Mouse (Mus musculus): ENCODE measurements around the gene St8sia1. TPM values are rescaled to one million over a fixed set of nuclear protein-coding genes. Genes with fewer than 3 reads are reported as not detected.

Gene St8sia1
- polyA plus RNA-seq, 1 experiment from 2014 or later = 3.6 TPM

DNA sequence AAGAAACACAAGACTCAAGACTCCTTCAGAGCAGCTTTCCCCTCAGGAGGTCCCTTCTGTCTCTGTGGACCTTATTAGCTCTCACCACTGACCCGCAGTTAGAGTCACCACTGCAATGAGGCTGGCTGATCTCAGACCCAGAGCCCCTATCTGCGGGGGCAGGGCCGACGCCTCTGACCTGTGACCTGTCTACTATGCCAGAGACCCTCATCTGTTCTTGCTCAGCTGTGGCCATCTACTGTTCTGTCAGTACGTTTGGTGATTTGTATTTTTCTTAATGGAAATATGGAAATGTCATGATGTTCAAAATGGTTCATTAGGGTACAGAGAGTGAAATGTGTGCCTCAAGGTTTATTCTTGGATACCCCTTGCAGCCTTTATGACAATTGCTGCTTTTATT is 114.9 kb downstream of the St8sia1 start:
- H3K9me3 ChIP-seq (replicated peaks; ENCODE audit: control insufficient read depth, low read length) = no peaks in the 10 kb centered on the region
- H3K27ac ChIP-seq (ENCODE audit: low read depth, low read length) = no peak overlapping the region
- H3K4me2 ChIP-seq = no peak overlapping the region
- H3K27me3 ChIP-seq (ENCODE audit: control insufficient read depth, insufficient read depth, low read length) = no peaks in the 10 kb centered on the region
- H3K9ac ChIP-seq (ENCODE audit: low read depth, low read length) = no peak overlapping the region
- ATAC-seq (replicated peaks; ENCODE audit: insufficient number of reproducible peaks, low FRiP score, low TSS enrichment) = no peak
- 35% methylated on average over 5 of the region's 5 CpGs for WGBS (ENCODE audit: insufficient replicate concordance)
- H3K4me3 ChIP-seq (ENCODE audit: low read depth, low read length) = no peak overlapping the region
- H3K4me1 ChIP-seq (ENCODE audit: control insufficient read depth, insufficient read depth, low read length) = no peaks in the 10 kb centered on the region
- no peaks in the 10 kb centered on the region for H3K36me3 ChIP-seq (ENCODE audit: control insufficient read depth, insufficient read depth, low read length)

- Histone ChIP-seq H3K4me3 (ENCODE audit: low read depth, low read length) (no peak overlapping the region), H3K27ac (ENCODE audit: low read depth, low read length) (no peak overlapping the region), H3K4me1 (ENCODE audit: control insufficient read depth, insufficient read depth, low read length) (no peaks in the 10 kb centered on the region), H3K9me3 (replicated peaks; ENCODE audit: control insufficient read depth, low read length) (no peaks in the 10 kb centered on the region), H3K27me3 (ENCODE audit: control insufficient read depth, insufficient read depth, low read length) (no peaks in the 10 kb centered on the region), H3K4me2 (no peak overlapping the region), H3K9ac (ENCODE audit: low read depth, low read length) (no peak overlapping the region), H3K36me3 (ENCODE audit: control insufficient read depth, insufficient read depth, low read length) (no peaks in the 10 kb centered on the region)
- WGBS (ENCODE audit: insufficient replicate concordance) = 69% methylated on average over 8 of the region's 8 CpGs
- ATAC-seq (replicated peaks; ENCODE audit: insufficient number of reproducible peaks, low FRiP score, low TSS enrichment) = no peak
Measured at GRCm38 (mm10) chr6:142847914-142848674, 116.2 kb downstream of the St8sia1 start.

DNA sequence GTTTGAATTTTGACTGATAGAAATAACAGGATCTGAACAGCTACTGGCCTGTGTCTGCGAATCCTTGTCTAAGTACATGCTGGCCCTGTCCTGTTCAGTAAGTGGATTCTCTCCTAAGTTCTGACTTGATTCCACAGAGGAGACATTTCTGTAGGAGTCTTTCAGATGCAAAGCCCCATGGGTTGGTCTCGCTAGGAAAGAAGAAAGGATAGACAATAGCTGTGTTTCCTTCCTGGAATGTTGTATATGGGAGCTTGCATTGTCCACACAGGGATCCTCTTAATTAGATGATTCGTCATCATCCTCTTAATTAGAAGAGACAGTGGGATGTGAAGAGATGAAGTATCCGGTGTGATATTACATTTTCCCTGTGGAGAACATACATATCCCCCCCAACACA is 117.4 kb downstream of the St8sia1 start:
- no peaks in the 10 kb centered on the region for H3K27me3 ChIP-seq (ENCODE audit: control insufficient read depth, insufficient read depth, low read length)
- 80% methylated on average over 4 of the region's 4 CpGs for WGBS (ENCODE audit: insufficient replicate concordance)
- no peaks in the 10 kb centered on the region for H3K9me3 ChIP-seq (replicated peaks; ENCODE audit: control insufficient read depth, low read length)
- H3K36me3 ChIP-seq (ENCODE audit: control insufficient read depth, insufficient read depth, low read length) = no peaks in the 10 kb centered on the region
- H3K9ac ChIP-seq (ENCODE audit: low read depth, low read length) = no peak overlapping the region
- no peak overlapping the region for H3K4me2 ChIP-seq
- H3K27ac ChIP-seq (ENCODE audit: low read depth, low read length) = no peak overlapping the region
- no peak for ATAC-seq (replicated peaks; ENCODE audit: insufficient number of reproducible peaks, low FRiP score, low TSS enrichment)
- no peaks in the 10 kb centered on the region for H3K4me1 ChIP-seq (ENCODE audit: control insufficient read depth, insufficient read depth, low read length)
- H3K4me3 ChIP-seq (ENCODE audit: low read depth, low read length) = no peak overlapping the region

DNA sequence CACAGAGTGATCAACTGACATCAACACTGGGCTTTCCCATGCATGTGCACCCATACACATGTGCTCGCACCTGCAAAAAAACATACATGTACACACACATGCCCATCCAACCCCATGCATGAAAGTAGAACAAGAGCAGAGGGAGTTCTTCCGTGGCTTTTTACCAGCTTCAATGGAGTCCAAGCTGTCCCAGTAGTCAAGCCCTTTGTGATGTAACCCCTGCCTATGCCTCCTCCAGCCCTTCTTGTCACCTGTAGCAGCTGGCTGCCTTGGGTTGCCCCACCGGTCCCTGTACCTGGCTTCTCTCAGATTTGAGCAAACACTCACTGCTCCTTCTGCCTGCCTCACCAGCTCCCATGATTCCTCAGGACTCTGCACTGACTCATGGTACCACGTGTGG is 119.2 kb downstream of the St8sia1 start:
- Histone ChIP-seq H3K9ac (ENCODE audit: low read depth, low read length) (no peak overlapping the region), H3K4me1 (ENCODE audit: control insufficient read depth, insufficient read depth, low read length) (no peaks in the 10 kb centered on the region), H3K36me3 (ENCODE audit: control insufficient read depth, insufficient read depth, low read length) (no peaks in the 10 kb centered on the region), H3K27ac (ENCODE audit: low read depth, low read length) (no peak overlapping the region), H3K4me2 (no peak overlapping the region), H3K27me3 (ENCODE audit: control insufficient read depth, insufficient read depth, low read length) (no peaks in the 10 kb centered on the region), H3K9me3 (replicated peaks; ENCODE audit: control insufficient read depth, low read length) (no peaks in the 10 kb centered on the region), H3K4me3 (ENCODE audit: low read depth, low read length) (no peak overlapping the region)
- 78% methylated on average over 4 of the region's 4 CpGs for WGBS (ENCODE audit: insufficient replicate concordance)
- ATAC-seq (replicated peaks; ENCODE audit: insufficient number of reproducible peaks, low FRiP score, low TSS enrichment) = no peak

GRCm38 (mm10) chr6:142844061-142844460 is 120.2 kb downstream of the St8sia1 start:
- Histone ChIP-seq H3K27ac (ENCODE audit: low read depth, low read length) (no peak overlapping the region), H3K9ac (ENCODE audit: low read depth, low read length) (no peak overlapping the region), H3K4me3 (ENCODE audit: low read depth, low read length) (no peak overlapping the region), H3K36me3 (ENCODE audit: control insufficient read depth, insufficient read depth, low read length) (no peaks in the 10 kb centered on the region), H3K9me3 (replicated peaks; ENCODE audit: control insufficient read depth, low read length) (no peaks in the 10 kb centered on the region), H3K27me3 (ENCODE audit: control insufficient read depth, insufficient read depth, low read length) (no peaks in the 10 kb centered on the region), H3K4me1 (ENCODE audit: control insufficient read depth, insufficient read depth, low read length) (no peaks in the 10 kb centered on the region), H3K4me2 (no peak overlapping the region)
- WGBS (ENCODE audit: insufficient replicate concordance) = 77% methylated on average over 4 of the region's 4 CpGs
- no peak for ATAC-seq (replicated peaks; ENCODE audit: insufficient number of reproducible peaks, low FRiP score, low TSS enrichment)

GRCm38 (mm10) chr6:142838501-142838900 is 125.8 kb downstream of the St8sia1 start:
- no peaks in the 10 kb centered on the region for H3K9me3 ChIP-seq (replicated peaks; ENCODE audit: control insufficient read depth, low read length)
- no peak for ATAC-seq (replicated peaks; ENCODE audit: insufficient number of reproducible peaks, low FRiP score, low TSS enrichment)
- H3K4me1 ChIP-seq (ENCODE audit: control insufficient read depth, insufficient read depth, low read length) = peaks cover 3% of the 10 kb centered on the region; the same call in 1 of the 2 replicates
- no peaks in the 10 kb centered on the region for H3K36me3 ChIP-seq (ENCODE audit: control insufficient read depth, insufficient read depth, low read length)
- H3K4me2 ChIP-seq = no peak overlapping the region
- H3K9ac ChIP-seq (ENCODE audit: low read depth, low read length) = no peak overlapping the region
- H3K4me3 ChIP-seq (ENCODE audit: low read depth, low read length) = no peak overlapping the region
- 79% methylated on average over 1 of the region's 1 CpGs for WGBS (ENCODE audit: insufficient replicate concordance)
- no peak overlapping the region for H3K27ac ChIP-seq (ENCODE audit: low read depth, low read length)
- H3K27me3 ChIP-seq (ENCODE audit: control insufficient read depth, insufficient read depth, low read length) = 0 out of 2 replicates have a peak, but pooled peaks cover 3% of the 10 kb centered on the region

DNA sequence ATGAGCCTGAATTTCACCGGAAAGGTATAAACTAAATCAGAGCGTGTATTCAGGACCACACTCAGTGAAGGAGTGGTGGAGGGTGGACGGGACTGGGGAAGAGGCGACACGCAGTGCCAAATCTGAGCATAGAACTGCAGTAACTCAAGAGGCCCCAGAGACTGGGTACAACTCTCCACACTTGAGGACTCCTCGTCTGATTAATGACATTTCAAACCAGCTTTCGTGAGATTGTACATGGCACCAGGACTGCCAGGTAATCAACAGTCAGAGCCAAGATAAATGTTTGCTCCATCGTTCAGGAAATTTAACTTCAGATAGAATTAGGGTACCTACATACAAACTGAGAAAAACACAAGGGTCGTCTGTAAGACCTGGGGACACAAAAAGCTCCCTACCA is 126.9 kb downstream of the St8sia1 start:
- Histone ChIP-seq H3K4me2 (no peak overlapping the region), H3K4me3 (ENCODE audit: low read depth, low read length) (no peak overlapping the region), H3K36me3 (ENCODE audit: control insufficient read depth, insufficient read depth, low read length) (no peaks in the 10 kb centered on the region), H3K4me1 (ENCODE audit: control insufficient read depth, insufficient read depth, low read length) (peaks cover 3% of the 10 kb centered on the region; the same call in 1 of the 2 replicates), H3K27me3 (ENCODE audit: control insufficient read depth, insufficient read depth, low read length) (0 out of 2 replicates have a peak, but pooled peaks cover 3% of the 10 kb centered on the region), H3K9ac (ENCODE audit: low read depth, low read length) (no peak overlapping the region), H3K9me3 (replicated peaks; ENCODE audit: control insufficient read depth, low read length) (no peaks in the 10 kb centered on the region), H3K27ac (ENCODE audit: low read depth, low read length) (no peak overlapping the region)
- 69% methylated on average over 9 of the region's 9 CpGs for WGBS (ENCODE audit: insufficient replicate concordance)
- no peak for ATAC-seq (replicated peaks; ENCODE audit: insufficient number of reproducible peaks, low FRiP score, low TSS enrichment)

DNA sequence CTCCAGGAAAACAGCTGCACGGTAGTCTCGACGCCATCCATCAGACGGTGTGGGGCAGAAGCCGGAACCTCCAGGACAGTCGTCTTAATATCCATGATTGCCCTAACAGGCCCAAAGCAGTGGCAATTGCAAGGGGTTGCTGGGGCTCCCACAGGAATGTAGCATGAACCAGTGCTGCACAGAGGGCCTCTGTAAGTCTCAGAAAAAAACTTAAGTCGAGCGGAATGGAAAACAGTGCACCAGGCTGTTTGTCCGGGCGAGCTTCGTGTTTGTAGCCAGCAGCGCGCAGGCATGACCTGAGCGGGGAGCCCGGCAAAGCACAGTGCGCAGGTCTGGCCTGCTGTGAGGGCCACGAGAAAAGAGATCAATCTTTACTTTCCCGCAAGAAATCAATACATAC is 128.5 kb downstream of the St8sia1 start:
- Histone ChIP-seq H3K9me3 (replicated peaks; ENCODE audit: control insufficient read depth, low read length) (no peaks in the 10 kb centered on the region), H3K4me3 (ENCODE audit: low read depth, low read length) (no peak overlapping the region), H3K4me2 (no peak overlapping the region), H3K36me3 (ENCODE audit: control insufficient read depth, insufficient read depth, low read length) (no peaks in the 10 kb centered on the region), H3K27ac (ENCODE audit: low read depth, low read length) (no peak overlapping the region), H3K27me3 (ENCODE audit: control insufficient read depth, insufficient read depth, low read length) (0 out of 2 replicates have a peak, but pooled peaks cover 3% of the 10 kb centered on the region), H3K4me1 (ENCODE audit: control insufficient read depth, insufficient read depth, low read length) (peaks cover 3% of the 10 kb centered on the region; the same call in 1 of the 2 replicates), H3K9ac (ENCODE audit: low read depth, low read length) (no peak overlapping the region)
- WGBS (ENCODE audit: insufficient replicate concordance) = 78% methylated on average over 18 of the region's 18 CpGs
- ATAC-seq (replicated peaks; ENCODE audit: insufficient number of reproducible peaks, low FRiP score, low TSS enrichment) = no peak

DNA sequence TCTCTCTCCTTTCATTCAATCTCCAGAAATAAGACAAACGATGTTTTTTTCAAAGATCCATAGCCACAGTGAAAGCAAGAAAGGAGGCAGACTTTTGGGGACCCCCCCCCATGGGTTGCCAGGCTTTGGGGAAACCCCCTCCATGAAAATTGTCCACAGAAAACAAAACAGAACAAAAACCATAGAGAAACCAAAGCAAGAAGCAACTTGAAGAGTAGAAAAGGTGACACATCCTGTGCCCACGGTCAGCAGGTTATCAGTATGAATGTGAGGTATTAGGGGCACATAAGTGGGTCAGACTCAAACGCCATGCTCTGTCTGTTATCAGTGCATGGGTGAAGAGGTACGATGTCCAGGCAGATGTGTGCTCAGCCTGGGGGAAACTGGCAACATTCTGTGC is 129.3 kb downstream of the St8sia1 start:
- H3K4me2 ChIP-seq = no peak overlapping the region
- 34% methylated on average over 4 of the region's 4 CpGs for WGBS (ENCODE audit: insufficient replicate concordance)

More for the DNA sequence above, 129.3 kb downstream of the St8sia1 start:
- Histone ChIP-seq H3K27me3 (ENCODE audit: control insufficient read depth, insufficient read depth, low read length) (0 out of 2 replicates have a peak, but pooled peaks cover 3% of the 10 kb centered on the region), H3K9ac (ENCODE audit: low read depth, low read length) (no peak overlapping the region), H3K4me1 (ENCODE audit: control insufficient read depth, insufficient read depth, low read length) (peaks cover 3% of the 10 kb centered on the region; the same call in 1 of the 2 replicates), H3K36me3 (ENCODE audit: control insufficient read depth, insufficient read depth, low read length) (no peaks in the 10 kb centered on the region), H3K4me3 (ENCODE audit: low read depth, low read length) (no peak overlapping the region), H3K9me3 (replicated peaks; ENCODE audit: control insufficient read depth, low read length) (no peaks in the 10 kb centered on the region), H3K27ac (ENCODE audit: low read depth, low read length) (no peak overlapping the region)
- ATAC-seq (replicated peaks; ENCODE audit: insufficient number of reproducible peaks, low FRiP score, low TSS enrichment) = no peak
